In the genomic region with DNA sequence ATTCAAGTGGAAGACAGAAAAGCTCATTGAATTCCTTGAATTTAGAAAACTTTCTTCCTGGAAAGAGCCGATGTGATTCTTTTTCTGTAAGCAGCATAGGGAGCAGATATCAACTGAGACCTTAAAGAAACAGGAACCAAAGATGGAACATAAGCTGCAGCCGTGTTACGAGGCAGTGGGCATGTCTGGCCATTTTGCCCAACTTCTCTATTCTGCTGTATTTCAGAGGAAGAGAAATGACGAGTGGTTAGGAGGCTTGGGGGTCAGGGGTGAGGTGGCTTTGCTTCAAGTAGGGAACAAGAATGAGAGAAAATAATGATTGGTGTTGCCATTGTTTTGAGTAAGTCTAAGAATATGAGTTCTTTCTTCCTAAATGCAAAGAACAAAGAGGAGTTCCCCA, we compare ENCODE assay signal across 25 mouse cellular contexts.
DNase-seq lines count a peak whose midpoint lies in the region; ATAC-seq and TF ChIP-seq lines count a peak whose summit lies in the region.
"Had no signal": no experiment of that assay in that cellular context is flagged by ENCODE, and none has a peak within 500 bp of the region (broad histone marks: within the 10 kb centered on the region; RNA-seq: fewer than 3 reads in every experiment).

No protein-coding gene starts in this region.

- no peak for TF ChIP-seq CTCF in lung, adult 2 months (IDR thresholded peaks at IDR 0.05; ENCODE audit: insufficient read depth, low read length)
- no peak for TF ChIP-seq CTCF in CH12.LX (conservative IDR thresholded peaks at IDR 0.05 in 1 of 2, IDR thresholded peaks at IDR 0.05 in 1 of 2; ENCODE audit: low read depth in 2 of 2, low read length in 2 of 2)

- TF ChIP-seq EP300 in CH12.LX (IDR thresholded peaks at IDR 0.05; ENCODE audit: low read length) = peak; percentile 25; the same call in 1 of the 2 replicates

- TF ChIP-seq POLR2A in lung, adult 2 months (IDR thresholded peaks at IDR 0.05; ENCODE audit: borderline replicate concordance, extremely low read depth, low read depth, low read length) = no peak
- TF ChIP-seq POLR2A in CH12.LX (IDR thresholded peaks at IDR 0.05; ENCODE audit: low read depth, low read length) = no peak

- no peak overlapping the region for H3K9ac ChIP-seq in CH12.LX (ENCODE audit: insufficient read depth, low read depth)
- H3K9ac ChIP-seq: embryonic facial prominence, embryonic 15.5 days; forebrain, embryonic 12.5 days; limb, embryonic 13.5 days; lung, embryonic 14.5 days had no signal

- TF ChIP-seq RAD21 in CH12.LX (IDR thresholded peaks at IDR 0.05; ENCODE audit: low read depth, low read length) = no peak

- no peak overlapping the region for H3K27ac ChIP-seq in CH12.LX (ENCODE audit: insufficient read depth, low read depth)
- H3K27ac ChIP-seq: embryonic facial prominence, embryonic 15.5 days; forebrain, embryonic 12.5 days; heart, embryonic 10.5 days; limb, embryonic 13.5 days had no signal

- no peaks in the 10 kb centered on the region; the same call in 1 of the 2 replicates for H3K79me2 ChIP-seq in CH12.LX (replicated peaks; ENCODE audit: control insufficient read depth, extremely low read depth, insufficient read depth, poor library complexity, severe bottlenecking)

- WGBS in lung, adult 2 months = 57% methylated on average over 4 of the region's 4 CpGs

- no peaks in the 10 kb centered on the region for H3K27me3 ChIP-seq in CH12.LX (replicated peaks)
- H3K27me3 ChIP-seq: embryonic facial prominence, embryonic 15.5 days; forebrain, embryonic 12.5 days; limb, embryonic 13.5 days had no signal

- H3K36me3 ChIP-seq in CH12.LX (replicated peaks in 1 of 2; ENCODE audit: control insufficient read depth in 1 of 2, insufficient read depth in 1 of 2, low read length in 1 of 2) = peaks cover 0 to 25% of the 10 kb centered on the region in 2 experiments
- H3K36me3 ChIP-seq: embryonic facial prominence, embryonic 15.5 days; forebrain, embryonic 12.5 days; heart, embryonic 10.5 days; limb, embryonic 13.5 days had no signal

- peak overlapping the region; percentile 69 for H3K4me2 ChIP-seq in CH12.LX (ENCODE audit: insufficient read depth, low read depth, poor library complexity, severe bottlenecking)
- H3K4me2 ChIP-seq: embryonic facial prominence, embryonic 15.5 days; forebrain, embryonic 12.5 days; limb, embryonic 13.5 days; lung, embryonic 14.5 days; midbrain, embryonic 11.5 days had no signal

- ATAC-seq in granulocyte monocyte progenitor cell, adult 5-6 weeks (replicated peaks; ENCODE audit: poor library complexity, severe bottlenecking) = peak; percentile 94
- peak; percentile 94 for ATAC-seq in monocyte, adult 5-6 weeks (replicated peaks; ENCODE audit: insufficient number of reproducible peaks, low FRiP score, low TSS enrichment, poor library complexity, severe bottlenecking)
- ATAC-seq in erythroid progenitor cell, adult 5-6 weeks (replicated peaks; ENCODE audit: low FRiP score, poor library complexity, severe bottlenecking) = no peak
- ATAC-seq: CD4-positive, CD25-positive, alpha-beta regulatory T cell, adult 4 months; hindbrain, embryonic 16.5 days had no signal

- peaks cover 31% of the 10 kb centered on the region for H3K4me1 ChIP-seq in lung, adult 2 months (ENCODE audit: control insufficient read depth, insufficient read depth, low read length)
- peaks cover 20 to 60% of the 10 kb centered on the region in 2 experiments for H3K4me1 ChIP-seq in CH12.LX (ENCODE audit: control insufficient read depth in 1 of 2, insufficient read depth in 2 of 2)

- dilution Hi-C loops in CH12.LX (cut with MboI; ENCODE audit: extremely low pct_ligation_motif_present, extremely low pct_unique_long_range_greater_than_20kb, low sequenced_read_pairs) = no loop called here

- intact Hi-C loops in left cerebral cortex, postnatal 25 days (cut with DNase I) = no loop called here

- H3K9me3 ChIP-seq in CH12.LX (replicated peaks; ENCODE audit: low read length) = no peaks in the 10 kb centered on the region
- H3K9me3 ChIP-seq: embryonic facial prominence, embryonic 15.5 days; forebrain, embryonic 12.5 days; heart, embryonic 10.5 days; limb, embryonic 13.5 days had no signal

- H3K4me3 ChIP-seq in lung, adult 2 months (replicated peaks; ENCODE audit: extremely low read depth, low read depth, low read length) = no peak overlapping the region
- peak overlapping the region in 2 of 3 experiments; percentile 32 to 44 for H3K4me3 ChIP-seq in CH12.LX (replicated peaks in 1 of 3; ENCODE audit: low read depth in 2 of 3, low read length in 2 of 3, poor library complexity in 1 of 3)
- H3K4me3 ChIP-seq: embryonic facial prominence, embryonic 15.5 days; forebrain, embryonic 12.5 days; heart, embryonic 10.5 days; limb, embryonic 13.5 days had no signal

- in situ Hi-C loops in CH12.LX (cut with MboI; ENCODE audit: low pct_ligation_motif_present, low pct_unique_long_range_greater_than_20kb, low sequenced_read_pairs) = no loop called here

- peak; percentile 33 to 40 for DNase-seq in lung, adult 18-20 months
- no peak for DNase-seq in lung, adult 2 months
- peak; percentile 41 for DNase-seq in CH12.LX (ENCODE audit: extremely low read depth)
- no peak for DNase-seq in ovary, postnatal 36 days (ENCODE audit: low spot score)
- no peak for DNase-seq in left cerebral cortex, postnatal 25 days (ENCODE audit: low spot score in 2 of 2)
- DNase-seq: adrenal gland, postnatal 10 days; cerebellum, adult 9-10 months; embryo, embryonic 11 days; gastrocnemius, postnatal 25 days; kidney, adult 11 months; kidney, postnatal 10 days; lung, embryonic 14.5 days; retina, postnatal 1 day; right cerebral cortex, postnatal 4 days; thymus, postnatal 14 days had no signal

TF ChIP-seq in CH12.LX, 34 proteins besides CTCF, POLR2A, EP300 and RAD21:
- TF ChIP-seq MEF2A (IDR thresholded peaks at IDR 0.05; ENCODE audit: borderline replicate concordance, low read depth, low read length) (no peak), TCF12 (IDR thresholded peaks at IDR 0.05; ENCODE audit: low read depth, low read length) (0 out of 2 replicates have a peak, but pooled peaks have one; percentile 18)

Comparison
In these comparisons a context has a peak if more than half of its experiments do, and no peak if none do; other contexts are left out.
1. DNase-seq: peak in lung, adult 18-20 months (2 of 2) and CH12.LX (single experiment); none in lung, adult 2 months (single experiment), ovary, postnatal 36 days (single experiment) and left cerebral cortex, postnatal 25 days (0 of 2).